Mouse (Mus musculus) Patski (cell line): ENCODE measurements around the gene Qk. TPM values are rescaled to one million over a fixed set of nuclear protein-coding genes. Genes with fewer than 3 reads are reported as not detected.

ENCODE experiments used
- ATAC-seq: fragments of 100-300 bp; one replicate; pipeline ENCODE4 v1.8.0; 2021
- CTCF ChIA-PET: fragments of 350-600 bp; sonication (Branson Sonifier 250); formaldehyde crosslinking; loops from one replicate; lab custom pipeline; 2022; ENCODE audit warnings: inconsistent platforms; lab: Charles Lee
- POLR2A ChIA-PET: fragments of 350-600 bp; sonication (Branson Sonifier 250); formaldehyde crosslinking; loops from one replicate; lab custom pipeline; 2022; ENCODE audit warnings: antibody characterized with exemption, inconsistent platforms; lab: Charles Lee
- DNase-seq: peaks from one replicate; pipeline ENCODE4 v3.0.0-alpha.2; 2011; ENCODE audit warnings: low read depth, low spot score
- H3K27me3 ChIP-seq: fragments of 371-371 bp; one replicate; pipeline ENCODE4 v1.5.1; 2021
- CTCF ChIP-seq: fragments of 100-300 bp; IDR thresholded peaks from one replicate; pipeline ENCODE4 v1.5.1; 2021
- in situ Hi-C: fragments of 300-500 bp; cut with MboI; formaldehyde crosslinking; loops from 3 replicates; pipeline ENCODE4 v1.11.1; 2018; ENCODE audit warnings: low pct_unique_long_range_greater_than_20kb, mixed read lengths
- polyA plus RNA-seq: library from polyadenylated mRNA; unstranded; gene quantifications from one replicate; pipeline ENCODE4 v1.2.3, GENCODE M21; 2021

Qk gene
- polyA plus RNA-seq, 1 experiment from 2014 or later = 96.5 TPM

DNA sequence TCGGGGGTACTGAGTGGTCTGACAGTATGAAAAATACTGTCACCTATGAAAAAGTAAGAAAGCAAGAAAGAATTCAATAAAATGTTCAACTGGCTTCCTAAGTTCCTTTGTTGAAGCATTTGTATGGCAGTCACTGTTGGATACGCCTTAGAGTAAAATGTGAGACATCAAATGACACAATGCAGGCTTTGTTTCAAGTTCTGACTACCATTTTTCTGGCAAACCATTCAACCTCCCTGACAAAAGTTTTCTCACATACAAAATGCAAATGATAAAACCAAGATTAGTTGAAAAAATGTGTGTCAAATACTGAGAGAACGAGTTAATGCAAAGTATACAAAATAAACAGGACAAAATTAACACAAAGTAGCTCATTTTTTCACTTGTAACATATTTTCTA lies 50.1 kb downstream of the Qk start:
- ATAC-seq (no peak), DNase-seq (no peak)
- in situ Hi-C loops = no loop called here
- no peak for TF ChIP-seq CTCF
- ChIA-PET CTCF (interaction anchor here (1.1 kb wide), 1 partner anchor 27 kb away, joined by 3 read pairs; no protein-coding TSS in a partner anchor), POLR2A (no interaction called here)
- no peaks in the 10 kb centered on the region for H3K27me3 ChIP-seq

DNA sequence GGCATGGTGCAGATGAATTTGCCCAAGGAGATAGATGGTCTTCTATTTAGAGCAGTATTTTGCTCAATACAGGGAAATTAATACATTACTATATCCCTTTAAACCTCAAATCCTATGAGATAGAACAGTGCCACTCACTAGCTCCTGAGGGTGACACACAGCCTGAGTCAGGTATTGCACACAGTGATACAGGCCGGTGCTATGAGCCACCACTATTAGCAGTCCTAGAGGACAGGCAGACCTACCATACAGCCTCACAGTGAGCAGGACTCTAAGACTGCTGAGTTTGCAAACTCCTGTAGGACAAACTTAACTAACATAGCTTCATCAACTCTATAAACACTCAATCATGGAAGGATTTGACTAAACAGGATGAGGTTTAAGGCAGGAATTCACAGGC lies 51.2 kb downstream of the Qk start:
- in situ Hi-C loops = no loop called here
- POLR2A ChIA-PET = interaction anchor here (0.6 to 1.1 kb wide), 2 partner anchors 51 to 143 kb away, joined by 3 read pairs; no protein-coding TSS in a partner anchor
- DNase-seq = no peak

DNA sequence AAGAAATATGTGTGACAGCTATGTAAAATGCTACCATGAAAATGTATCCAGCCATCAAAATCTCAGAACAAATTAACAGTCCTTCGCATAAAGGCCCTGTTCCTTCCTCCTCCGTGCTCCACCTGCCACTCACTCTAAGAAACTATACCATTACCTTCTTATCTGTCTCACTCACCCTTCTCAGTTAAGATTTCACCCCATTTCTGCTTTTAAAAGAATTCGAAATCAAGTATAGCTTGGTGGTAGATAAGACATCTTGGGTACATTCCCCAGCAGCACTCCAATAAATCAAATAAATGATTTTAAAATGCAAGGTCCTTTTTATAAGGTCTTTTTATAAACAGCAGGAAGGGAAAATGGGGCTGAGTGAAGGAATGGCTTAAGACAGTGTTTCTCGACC lies 53.4 kb downstream of the Qk start:
- no peaks in the 10 kb centered on the region for H3K27me3 ChIP-seq
- POLR2A ChIA-PET = no interaction called here
- in situ Hi-C loops = no loop called here
- CTCF ChIA-PET = interaction anchor here (1.0 to 1.1 kb wide), 2 partner anchors 19 to 44 kb away, joined by 3 to 4 read pairs; no protein-coding TSS in a partner anchor
- DNase-seq (no peak), ATAC-seq (no peak)
- TF ChIP-seq CTCF = no peak

More for the DNA sequence above, 51.2 kb downstream of the Qk start:
- CTCF ChIA-PET = no interaction called here
- H3K27me3 ChIP-seq = no peaks in the 10 kb centered on the region
- TF ChIP-seq CTCF = no peak
- no peak for ATAC-seq

DNA sequence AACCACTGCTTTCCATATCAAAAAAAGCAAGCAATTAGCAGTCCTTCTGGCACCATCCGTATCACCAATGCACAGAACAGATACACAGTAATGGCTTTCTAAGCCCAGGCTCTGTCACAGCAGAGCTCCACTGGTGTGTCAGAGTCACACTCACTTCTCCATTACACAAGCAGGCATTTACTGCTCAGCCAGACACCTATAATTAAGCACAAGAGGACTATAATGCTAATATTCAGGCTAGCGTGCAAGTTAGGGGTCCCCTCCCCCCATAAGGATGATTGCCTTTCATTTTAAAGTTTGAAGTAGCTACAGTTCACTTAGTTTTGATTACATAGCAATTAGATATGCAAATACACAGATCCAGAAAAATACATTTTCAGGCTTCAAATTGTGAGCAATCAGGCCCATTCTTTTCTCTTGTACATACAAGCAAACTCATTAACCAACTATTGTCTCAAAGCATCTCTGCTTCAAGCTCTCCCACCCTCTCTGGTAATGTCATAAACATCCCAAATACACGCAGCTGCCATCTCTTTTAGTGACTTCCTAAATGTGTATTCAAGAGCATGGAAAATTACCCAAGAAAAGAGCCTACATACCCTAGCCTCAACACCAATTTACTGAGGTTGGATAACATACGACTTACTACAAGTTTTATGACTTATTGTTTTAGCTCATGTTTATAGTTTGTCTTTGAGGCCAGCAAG lies 68.2 kb downstream of the Qk start:
- CTCF ChIA-PET = interaction anchor here (1.1 kb wide), 1 partner anchor 16 kb away, joined by 4 read pairs; no protein-coding TSS in a partner anchor
- POLR2A ChIA-PET = no interaction called here
- H3K27me3 ChIP-seq = no peaks in the 10 kb centered on the region
- DNase-seq (no peak), ATAC-seq (no peak)
- in situ Hi-C loops = no loop called here
- TF ChIP-seq CTCF = no peak

DNA sequence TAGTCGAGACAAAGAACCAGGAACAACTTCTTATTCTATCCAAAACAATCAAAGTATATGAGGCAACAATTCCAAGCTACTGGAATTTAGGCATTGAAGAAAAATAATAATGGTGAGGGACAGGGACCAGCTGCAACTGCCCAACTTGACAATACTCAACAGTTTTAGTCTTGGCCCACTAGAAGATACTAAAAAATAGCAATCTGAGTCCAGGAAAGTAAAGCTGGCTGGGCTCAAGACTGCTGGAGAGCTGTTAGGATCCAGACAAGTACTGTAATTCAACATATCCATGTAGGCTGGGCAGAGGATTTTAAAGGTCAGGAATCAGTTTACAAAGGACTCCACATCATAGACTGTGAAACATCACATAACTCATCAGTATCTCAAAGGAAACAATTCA lies 79.6 kb downstream of the Qk start:
- TF ChIP-seq CTCF = no peak
- in situ Hi-C loops = no loop called here
- H3K27me3 ChIP-seq = no peaks in the 10 kb centered on the region
- DNase-seq (no peak), ATAC-seq (no peak)
- ChIA-PET POLR2A (no interaction called here), CTCF (interaction anchor here (1.6 kb wide), 1 partner anchor 15 kb away, joined by 8 read pairs; no protein-coding TSS in a partner anchor)

DNA sequence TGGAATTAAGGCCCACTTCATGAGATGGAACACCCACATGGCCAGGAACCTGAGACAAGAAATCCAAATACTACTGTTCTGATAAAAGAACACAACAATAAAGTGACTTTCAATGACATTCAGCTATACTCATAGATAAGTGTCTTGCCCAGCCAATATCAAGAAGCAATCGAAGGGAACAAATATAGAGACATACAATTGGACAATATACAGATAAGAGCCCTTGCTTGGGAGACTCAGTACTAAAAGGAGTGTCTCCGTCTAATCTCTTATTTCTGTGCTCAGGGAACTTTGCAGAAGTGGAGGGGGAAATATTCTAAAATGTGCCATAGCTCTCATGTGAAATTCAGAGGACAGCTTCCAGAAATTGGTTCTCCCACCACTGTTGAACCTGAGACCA lies 83.1 kb downstream of the Qk start:
- ChIA-PET CTCF (no interaction called here), POLR2A (no interaction called here)
- in situ Hi-C loops = no loop called here
- H3K27me3 ChIP-seq = no peaks in the 10 kb centered on the region
- DNase-seq (no peak), ATAC-seq (no peak)
- TF ChIP-seq CTCF = no peak

DNA sequence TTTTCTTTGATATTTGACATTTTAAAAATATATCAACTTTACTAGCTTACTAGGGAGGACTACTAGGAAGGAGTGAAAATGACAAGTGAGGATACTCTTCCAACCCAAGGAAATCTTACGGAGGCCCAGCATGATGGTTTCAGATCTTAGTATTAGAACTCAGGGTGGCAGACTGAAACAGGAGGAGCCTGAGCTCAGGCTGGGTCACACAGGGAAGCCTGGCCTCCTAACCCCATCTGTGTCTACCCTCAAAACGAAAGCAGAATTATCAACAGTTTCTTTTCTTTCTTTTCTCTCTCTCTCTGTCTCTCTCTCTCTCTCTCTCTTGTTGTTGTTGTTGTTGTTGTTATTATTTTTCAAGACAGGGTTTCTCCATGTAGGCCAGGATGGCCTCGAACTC lies 87.2 kb downstream of the Qk start:
- ChIA-PET CTCF (no interaction called here), POLR2A (no interaction called here)
- ATAC-seq (no peak), DNase-seq (no peak)
- H3K27me3 ChIP-seq = no peaks in the 10 kb centered on the region
- in situ Hi-C loops = no loop called here
- TF ChIP-seq CTCF = no peak

DNA sequence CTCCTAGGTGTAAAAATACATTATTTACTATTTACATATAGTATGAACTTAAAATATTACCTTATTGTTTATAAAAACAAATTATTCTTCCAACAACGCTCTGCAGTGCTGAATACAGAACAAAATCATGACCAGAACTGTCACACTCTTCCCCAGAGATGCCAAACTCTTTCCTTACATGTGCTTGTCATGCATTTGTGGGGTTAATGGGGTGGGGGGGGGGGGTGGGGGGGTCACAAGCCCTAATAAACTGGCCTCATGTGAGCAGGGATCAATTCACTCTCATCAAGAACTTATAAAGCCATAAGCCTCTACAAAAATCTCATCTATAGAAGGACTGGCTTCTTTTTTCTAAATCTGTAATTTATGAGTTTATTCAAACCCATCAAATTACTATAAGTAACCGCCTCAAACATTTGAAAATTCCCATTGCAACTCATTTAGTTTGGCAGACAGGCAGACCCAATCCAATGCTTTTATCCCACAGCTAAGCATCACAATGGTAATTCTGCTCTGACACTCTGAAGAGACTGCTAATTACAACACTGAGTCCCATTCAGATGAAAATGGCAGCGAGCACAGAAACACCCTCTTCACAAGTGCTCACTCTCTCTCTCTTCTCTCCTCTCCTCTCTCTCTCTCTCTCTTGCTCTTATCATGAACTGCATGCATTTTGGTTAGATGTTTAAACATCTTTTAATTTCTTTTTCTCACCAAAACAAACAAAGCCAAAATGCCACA lies 91.7 kb downstream of the Qk start:
- CTCF ChIA-PET = no interaction called here
- POLR2A ChIA-PET = no interaction called here
- no peak for TF ChIP-seq CTCF
- no peaks in the 10 kb centered on the region for H3K27me3 ChIP-seq
- DNase-seq (no peak), ATAC-seq (no peak)
- in situ Hi-C loops = no loop called here

DNA sequence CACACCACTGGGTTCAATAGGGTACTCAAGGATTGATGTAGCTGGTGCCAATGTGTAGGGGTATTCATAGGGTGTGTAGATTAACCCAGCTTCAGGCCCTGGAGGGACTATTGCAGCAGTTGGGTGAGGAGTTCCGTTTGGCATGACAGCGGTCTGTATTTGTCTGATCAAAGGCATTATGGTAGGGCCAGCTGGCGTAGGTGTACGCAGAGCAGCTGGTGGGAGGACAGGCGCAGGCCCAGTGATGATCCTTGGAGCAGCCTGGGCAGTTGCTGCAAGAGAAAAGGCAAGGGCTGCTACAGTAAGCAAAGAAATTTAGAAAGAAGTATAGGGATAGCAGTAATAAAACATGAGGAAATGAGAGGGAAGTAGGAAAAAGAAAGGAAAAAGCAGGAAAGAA lies 103.5 kb downstream of the Qk start:
- no peaks in the 10 kb centered on the region for H3K27me3 ChIP-seq
- no peak for ATAC-seq
- in situ Hi-C loops = no loop called here
- TF ChIP-seq CTCF = no peak
- ChIA-PET CTCF (no interaction called here), POLR2A (no interaction called here)
- no peak for DNase-seq

DNA sequence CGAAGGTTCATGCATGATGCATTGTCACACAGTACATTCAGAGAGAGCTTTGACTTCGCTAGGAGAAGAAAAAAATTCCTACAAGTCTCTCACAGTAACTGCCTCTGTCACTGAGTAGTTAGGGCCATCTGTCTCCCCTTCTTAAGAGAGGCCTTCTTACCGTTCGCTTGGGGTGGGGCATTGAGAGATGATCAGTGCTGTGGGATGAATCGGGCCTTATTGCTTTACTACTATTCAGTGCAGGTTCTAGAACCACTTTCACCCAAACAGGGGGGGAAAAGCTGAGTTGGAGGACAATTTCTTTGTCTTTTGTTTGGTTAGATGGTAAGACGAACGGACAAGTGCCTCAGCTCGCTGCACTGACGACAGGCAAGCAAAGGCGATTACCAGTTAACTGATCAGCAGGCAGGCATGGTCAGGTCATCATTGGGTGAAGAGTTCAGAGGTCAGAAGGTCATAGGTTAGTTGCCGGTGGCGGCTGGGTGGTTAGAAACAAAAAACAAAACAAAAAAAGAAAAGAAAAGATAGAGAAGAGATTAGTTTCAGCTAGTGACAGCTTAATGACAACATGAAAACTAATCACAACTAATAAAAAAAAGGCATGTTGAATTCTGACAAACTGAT lies 110.4 kb downstream of the Qk start:
- TF ChIP-seq CTCF = no peak
- no peak for ATAC-seq
- POLR2A ChIA-PET = no interaction called here

DNA sequence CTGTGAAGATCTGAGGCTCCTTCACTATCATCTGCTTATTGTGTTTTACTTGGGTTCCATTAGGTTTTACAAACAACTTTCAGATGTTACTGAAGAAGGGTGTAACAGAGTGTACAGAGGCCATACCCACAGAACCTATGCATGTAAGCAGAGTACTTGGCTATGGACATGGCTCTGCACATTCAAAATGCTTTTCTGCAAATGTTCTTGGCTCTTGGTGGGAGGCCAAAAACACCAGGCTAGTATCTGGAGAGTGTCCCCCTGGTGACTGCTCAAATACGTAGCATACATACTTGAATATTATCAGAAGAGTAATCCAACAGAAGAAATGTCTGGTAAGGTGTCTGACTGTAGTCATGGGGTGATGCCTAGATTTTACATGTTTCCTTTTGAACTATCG lies 121.0 kb downstream of the Qk start:
- ATAC-seq (no peak), DNase-seq (no peak)
- in situ Hi-C loops = no loop called here
- H3K27me3 ChIP-seq = no peaks in the 10 kb centered on the region
- ChIA-PET CTCF (no interaction called here), POLR2A (no interaction called here)
- no peak for TF ChIP-seq CTCF

More for the DNA sequence above, 110.4 kb downstream of the Qk start:
- no peak for DNase-seq
- H3K27me3 ChIP-seq = no peaks in the 10 kb centered on the region
- in situ Hi-C loops = no loop called here
- CTCF ChIA-PET = no interaction called here
